Mouse (Mus musculus): ENCODE measurements around the gene Hmgb3. TPM values are rescaled to one million over a fixed set of nuclear protein-coding genes. Genes with fewer than 3 reads are reported as not detected.
A peak's percentile ranks its signal among the peaks of the same experiment; 100 is the strongest.
"Not testable (repeated sequence)": the region's sequence is repeated elsewhere in the genome, so short reads cannot be mapped to it uniquely, and the experiment has no call there.

The Hmgb3 gene
- 588 and 609 TPM in 2 replicates for polyA plus RNA-seq (2015; fragmentation: Nextera tagmentation; extraction: Ambion mirVana)

DNA sequence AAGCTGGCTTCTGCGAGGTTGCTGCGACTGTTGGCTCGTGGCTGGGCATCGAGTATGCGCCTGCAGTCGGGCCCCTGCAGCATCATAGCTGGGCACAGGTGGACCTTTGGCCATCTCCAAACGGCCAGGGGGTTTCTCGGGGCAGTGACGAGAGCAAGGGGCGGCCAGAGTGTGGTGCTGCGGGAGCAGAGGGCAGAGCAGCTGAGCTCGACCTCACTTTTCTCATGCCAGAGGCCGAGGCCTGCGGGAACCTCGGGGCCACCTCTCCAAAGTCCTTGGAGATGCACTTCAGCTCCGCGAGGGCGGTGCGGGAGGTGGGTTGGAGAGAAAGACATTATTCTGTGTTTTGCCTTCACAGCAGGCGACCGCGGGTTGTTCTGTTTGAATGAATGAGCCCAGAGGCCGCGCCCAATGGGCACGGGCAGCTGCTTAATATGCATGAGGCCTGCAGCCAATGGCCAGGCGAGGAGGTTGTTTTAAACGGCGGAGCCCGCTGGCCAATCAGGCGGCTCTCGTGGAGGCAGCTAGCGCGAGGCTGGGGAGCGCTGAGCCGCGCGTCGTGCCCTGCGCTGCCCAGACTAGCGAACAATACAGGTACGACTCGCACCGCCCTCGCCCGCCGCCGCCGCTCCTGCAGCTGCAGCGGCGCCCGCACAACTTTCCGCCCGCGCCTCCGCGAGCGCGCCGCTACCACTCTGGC is at the start of gene Hmgb3:
Gene Hmgb3 (plus strand): TSS at position 504 of the 700 bp plus-strand sequence.
- Histone ChIP-seq H3K9me3 (no peaks in the 10 kb centered on the region), H3K9ac (peak within 1 kb of the TSS; percentile 92), H3K4me3 (peak within 1 kb of the TSS; percentile 67), H3K27ac (peak within 1 kb of the TSS; percentile 97), H3K4me2 (peak within 1 kb of the TSS; percentile 65), H3K4me1 (replicated peaks) (peaks cover 15% of the 10 kb centered on the region), H3K27me3 (no peaks in the 10 kb centered on the region), H3K36me3 (peaks cover 3% of the 10 kb centered on the region; the same call in 1 of the 2 replicates)
- 19% methylated on average over 40 of the region's 59 CpGs for WGBS
- peak; percentile 95 for ATAC-seq (ENCODE audit: low FRiP score)

DNA sequence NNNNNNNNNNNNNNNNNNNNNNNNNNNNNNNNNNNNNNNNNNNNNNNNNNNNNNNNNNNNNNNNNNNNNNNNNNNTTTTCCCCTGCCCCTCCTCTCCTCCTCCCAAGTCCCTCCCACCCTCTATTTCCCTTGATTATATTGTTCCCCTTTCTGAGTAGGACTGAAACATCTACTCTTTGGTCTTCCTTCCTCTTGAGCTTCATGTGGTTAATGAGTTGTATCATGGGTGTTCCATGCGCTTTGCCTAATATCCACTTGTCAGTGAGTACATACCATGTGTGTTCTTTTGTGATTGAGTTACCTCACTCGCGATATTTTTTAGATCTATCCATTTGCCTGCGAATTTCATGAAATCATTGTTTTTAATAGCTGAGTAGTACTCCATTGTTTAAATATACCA is 49.1 kb upstream of the Hmgb3 start:
- H3K27ac ChIP-seq; H3K9me3 ChIP-seq; H3K27me3 ChIP-seq; ATAC-seq (ENCODE audit: low FRiP score); H3K9ac ChIP-seq; H3K4me3 ChIP-seq; H3K4me2 ChIP-seq; H3K36me3 ChIP-seq; H3K4me1 ChIP-seq (replicated peaks): not testable (repeated sequence)
- WGBS: 91% methylated on average over 4 of the region's 4 CpGs

- Histone ChIP-seq H3K4me1 (replicated peaks) (no peaks in the 10 kb centered on the region), H3K36me3 (no peaks in the 10 kb centered on the region), H3K9ac (no peak overlapping the region), H3K27ac (no peak overlapping the region), H3K9me3 (no peaks in the 10 kb centered on the region), H3K27me3 (no peaks in the 10 kb centered on the region), H3K4me2 (no peak overlapping the region), H3K4me3 (no peak overlapping the region)
- WGBS: 81% methylated on average over 4 of the region's 4 CpGs
- no peak for ATAC-seq (ENCODE audit: low FRiP score)
Observed at GRCm38 (mm10) chrX:71519252-71519651, 36.5 kb upstream of the Hmgb3 start.

DNA sequence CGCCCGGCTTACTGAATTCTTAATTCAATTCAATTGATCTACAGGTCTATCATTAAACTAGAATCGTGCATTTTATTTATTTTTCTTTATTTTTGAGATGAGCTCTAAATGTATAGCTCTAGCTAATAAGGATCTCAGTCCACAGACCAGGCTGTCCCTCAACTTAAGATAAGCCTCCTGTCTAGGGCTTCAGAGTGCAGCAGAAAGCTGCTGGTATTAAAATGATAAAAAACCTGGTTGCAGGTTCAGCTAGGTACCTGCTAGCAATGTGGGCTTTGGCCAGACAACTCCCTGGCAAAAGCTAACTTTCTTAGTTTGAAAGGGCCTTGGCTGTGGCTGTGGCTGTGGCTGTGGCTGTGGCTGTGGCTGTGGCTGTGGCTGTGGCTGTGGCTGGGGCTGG is 32.8 kb upstream of the Hmgb3 start:
- Histone ChIP-seq H3K36me3 (no peaks in the 10 kb centered on the region), H3K4me2 (no peak overlapping the region), H3K27ac (no peak overlapping the region), H3K9me3 (no peaks in the 10 kb centered on the region), H3K4me1 (replicated peaks) (0 out of 2 replicates have a peak, but pooled peaks cover 2% of the 10 kb centered on the region), H3K9ac (no peak overlapping the region), H3K27me3 (no peaks in the 10 kb centered on the region), H3K4me3 (no peak overlapping the region)
- 94% methylated on average over 3 of the region's 3 CpGs for WGBS
- ATAC-seq (ENCODE audit: low FRiP score): no peak

- H3K9ac ChIP-seq: no peak overlapping the region
- H3K4me2 ChIP-seq: no peak overlapping the region
- no peak overlapping the region for H3K4me3 ChIP-seq
- no peak overlapping the region for H3K27ac ChIP-seq
- WGBS: 80% methylated on average over 2 of the region's 2 CpGs
- H3K27me3 ChIP-seq: no peaks in the 10 kb centered on the region
- peaks cover 11% of the 10 kb centered on the region; the same call in 1 of the 2 replicates for H3K4me1 ChIP-seq (replicated peaks)
- ATAC-seq (ENCODE audit: low FRiP score): no peak
- no peaks in the 10 kb centered on the region for H3K9me3 ChIP-seq
- no peaks in the 10 kb centered on the region for H3K36me3 ChIP-seq
Observed at GRCm38 (mm10) chrX:71524310-71524709, 31.4 kb upstream of the Hmgb3 start.

DNA sequence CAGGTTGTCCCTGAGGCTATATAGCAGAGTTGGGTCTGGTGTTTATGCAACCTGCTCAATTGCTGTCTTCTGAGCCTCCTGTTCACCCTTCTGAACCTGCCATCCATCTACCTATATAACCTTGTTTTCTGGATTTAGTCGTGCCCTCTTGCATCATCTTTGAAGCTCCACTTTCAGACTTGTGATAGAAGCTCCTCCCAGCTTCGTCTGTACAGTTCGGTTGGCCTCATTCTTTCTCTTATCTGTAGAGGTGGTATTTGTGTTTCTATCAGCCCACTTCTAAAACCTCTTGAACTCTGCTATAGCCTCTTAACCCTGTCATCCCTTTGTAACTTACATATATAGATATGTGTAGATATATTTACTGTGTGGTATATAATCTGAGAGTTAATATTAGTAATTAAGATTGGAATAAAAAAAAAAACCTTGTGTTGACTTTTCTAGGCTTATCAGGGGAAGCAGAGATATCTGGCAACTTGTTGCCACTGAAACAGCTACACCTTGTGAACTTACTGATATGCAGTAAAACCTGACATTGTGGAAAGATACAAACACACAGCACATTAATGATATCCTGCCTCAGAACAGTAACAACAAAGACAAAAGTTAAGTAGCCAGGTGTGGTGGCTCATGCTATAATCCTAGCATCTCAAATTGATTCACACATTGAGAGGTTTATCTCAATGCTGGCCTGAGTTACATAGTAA is 30.0 kb upstream of the Hmgb3 start:
- H3K9ac ChIP-seq: no peak overlapping the region

DNA sequence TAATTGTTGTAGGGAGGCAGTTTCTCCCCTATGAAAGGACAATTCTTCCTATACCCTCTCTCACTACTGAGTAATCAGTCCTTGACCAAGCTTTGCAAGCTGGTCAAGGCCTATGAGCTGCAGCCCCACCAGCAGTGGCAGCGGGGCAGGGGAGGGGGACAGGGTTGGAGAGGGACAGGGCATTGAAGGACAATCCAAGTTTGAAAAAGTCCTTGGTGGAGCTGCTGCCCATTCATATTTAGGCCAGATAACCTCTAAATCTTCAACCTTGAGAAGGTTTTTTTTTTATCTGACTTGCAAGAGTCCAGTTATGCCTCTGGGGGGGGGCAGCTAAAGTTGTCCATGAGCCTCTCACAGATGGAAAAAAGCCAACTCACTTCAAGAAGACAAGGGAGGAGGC is 28.3 kb upstream of the Hmgb3 start:
- 50% methylated on average over 1 of the region's 1 CpGs for WGBS
- no peak overlapping the region for H3K27ac ChIP-seq

More for the DNA sequence above, 30.0 kb upstream of the Hmgb3 start:
- 82% methylated on average over 3 of the region's 3 CpGs for WGBS
- Histone ChIP-seq H3K4me1 (replicated peaks) (peaks cover 11% of the 10 kb centered on the region; the same call in 1 of the 2 replicates), H3K9me3 (no peaks in the 10 kb centered on the region), H3K27ac (no peak overlapping the region), H3K36me3 (no peaks in the 10 kb centered on the region), H3K4me2 (no peak overlapping the region), H3K27me3 (no peaks in the 10 kb centered on the region), H3K4me3 (no peak overlapping the region)
- no peak for ATAC-seq (ENCODE audit: low FRiP score)

DNA sequence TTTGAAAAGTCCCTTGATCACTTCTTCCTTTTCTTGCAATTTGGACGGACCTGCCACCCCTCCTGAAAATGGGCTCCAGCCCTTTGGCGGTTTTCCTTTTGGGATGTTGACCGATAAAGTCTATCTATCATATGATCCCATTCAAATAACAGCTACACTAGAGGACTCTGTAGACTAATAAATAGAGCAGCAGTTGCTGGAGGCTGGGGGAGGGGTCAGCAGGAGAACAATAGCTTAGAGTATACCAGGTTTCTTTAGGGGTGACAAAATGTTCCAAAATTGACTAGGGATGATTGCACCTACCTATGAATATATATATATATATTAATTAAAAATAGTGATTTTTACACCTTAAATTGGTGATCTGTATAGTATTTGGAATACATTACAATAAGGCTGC is 27.6 kb upstream of the Hmgb3 start:
- Histone ChIP-seq H3K27ac (peak overlapping the region; percentile 67), H3K9me3 (no peaks in the 10 kb centered on the region), H3K4me3 (no peak overlapping the region), H3K4me2 (no peak overlapping the region), H3K9ac (no peak overlapping the region), H3K4me1 (replicated peaks) (peaks cover 11% of the 10 kb centered on the region; the same call in 1 of the 2 replicates), H3K36me3 (no peaks in the 10 kb centered on the region), H3K27me3 (no peaks in the 10 kb centered on the region)
- peak; percentile 55; the same call in 1 of the 2 replicates for ATAC-seq (ENCODE audit: low FRiP score)
- 50% methylated on average over 3 of the region's 3 CpGs for WGBS

More for the DNA sequence above, 28.3 kb upstream of the Hmgb3 start:
- Histone ChIP-seq H3K4me2 (no peak overlapping the region), H3K4me1 (replicated peaks) (peaks cover 11% of the 10 kb centered on the region; the same call in 1 of the 2 replicates), H3K36me3 (no peaks in the 10 kb centered on the region), H3K27me3 (no peaks in the 10 kb centered on the region), H3K9me3 (no peaks in the 10 kb centered on the region), H3K4me3 (no peak overlapping the region), H3K9ac (no peak overlapping the region)
- ATAC-seq (ENCODE audit: low FRiP score): no peak

- Histone ChIP-seq H3K27ac (peak overlapping the region; percentile 67), H3K4me1 (replicated peaks) (peaks cover 11% of the 10 kb centered on the region; the same call in 1 of the 2 replicates), H3K36me3 (no peaks in the 10 kb centered on the region), H3K9me3 (no peaks in the 10 kb centered on the region), H3K27me3 (no peaks in the 10 kb centered on the region), H3K9ac (no peak overlapping the region), H3K4me3 (no peak overlapping the region), H3K4me2 (no peak overlapping the region)
- 35% methylated on average over 6 of the region's 6 CpGs for WGBS
- ATAC-seq (ENCODE audit: low FRiP score): peak; percentile 92
Observed at GRCm38 (mm10) chrX:71528646-71529045, 27.1 kb upstream of the Hmgb3 start.

DNA sequence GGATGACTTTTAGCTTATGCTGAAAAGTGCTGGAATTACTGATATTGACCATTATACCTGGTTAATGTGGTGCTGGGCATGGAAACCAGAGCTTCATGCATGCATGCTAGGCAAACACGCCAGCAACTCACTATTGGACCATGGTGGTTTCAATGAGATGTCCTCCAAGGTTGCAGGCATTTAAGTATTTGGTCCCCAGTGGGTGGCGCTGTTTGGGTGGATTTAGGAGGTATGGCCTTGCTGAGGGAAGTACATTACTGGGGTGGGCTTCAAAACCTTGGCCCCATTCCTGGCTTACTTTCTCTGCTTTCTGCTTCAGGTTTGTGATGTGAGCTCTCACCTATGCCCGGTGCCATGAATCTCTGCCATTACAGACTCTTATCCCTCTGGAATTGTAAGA is 23.1 kb upstream of the Hmgb3 start:
- Histone ChIP-seq H3K36me3 (no peaks in the 10 kb centered on the region), H3K27ac (no peak overlapping the region), H3K4me2 (no peak overlapping the region), H3K27me3 (no peaks in the 10 kb centered on the region), H3K4me3 (no peak overlapping the region), H3K9me3 (no peaks in the 10 kb centered on the region), H3K4me1 (replicated peaks) (peaks cover 11% of the 10 kb centered on the region; the same call in 1 of the 2 replicates), H3K9ac (no peak overlapping the region)
- 68% methylated on average over 3 of the region's 3 CpGs for WGBS
- ATAC-seq (ENCODE audit: low FRiP score): no peak

DNA sequence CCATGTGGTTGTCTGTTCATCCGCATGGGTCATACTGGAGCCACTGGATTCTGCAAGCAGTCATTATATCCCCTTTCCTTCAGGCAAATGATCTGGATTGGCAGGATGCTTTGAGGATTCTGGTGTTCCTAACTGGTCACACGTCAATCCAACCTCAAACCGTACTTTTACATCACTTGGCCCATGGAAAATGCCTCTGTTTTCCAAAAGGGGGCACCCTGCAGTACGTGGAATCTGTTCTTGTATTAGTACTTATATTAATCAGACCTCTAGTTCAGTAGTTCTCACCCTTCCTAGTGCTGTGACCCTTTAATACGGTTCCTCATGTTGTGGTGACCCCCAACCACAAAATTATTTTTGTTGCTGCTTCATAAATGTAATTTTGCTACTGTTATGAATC is 21.6 kb upstream of the Hmgb3 start:
- Histone ChIP-seq H3K27ac (no peak overlapping the region), H3K4me2 (no peak overlapping the region), H3K4me1 (replicated peaks) (0 out of 2 replicates have a peak, but pooled peaks cover under 1% of the 10 kb centered on the region), H3K9ac (no peak overlapping the region), H3K27me3 (no peaks in the 10 kb centered on the region), H3K4me3 (no peak overlapping the region), H3K36me3 (no peaks in the 10 kb centered on the region), H3K9me3 (no peaks in the 10 kb centered on the region)
- 74% methylated on average over 5 of the region's 5 CpGs for WGBS
- ATAC-seq (ENCODE audit: low FRiP score): no peak

DNA sequence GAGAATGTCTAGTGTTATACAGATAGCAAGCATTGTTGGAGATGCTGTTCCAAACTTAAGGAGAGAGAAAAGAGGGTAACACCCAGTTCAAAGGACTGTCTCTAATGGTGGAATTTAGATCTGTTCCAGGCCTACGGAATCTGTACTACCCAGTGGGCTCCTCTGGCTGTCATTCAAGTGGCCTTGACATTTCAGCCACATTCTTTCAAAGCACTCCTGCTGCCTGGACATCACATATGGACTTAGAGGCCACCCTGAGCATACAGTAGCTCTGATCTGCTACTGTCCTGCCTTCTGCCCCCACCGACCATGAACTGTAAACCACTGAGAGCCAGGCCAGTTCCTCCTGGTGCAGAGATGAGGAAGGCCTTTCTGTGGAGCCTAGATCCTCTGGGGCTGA is 17.9 kb upstream of the Hmgb3 start:
- Histone ChIP-seq H3K27ac (no peak overlapping the region), H3K9ac (no peak overlapping the region), H3K4me1 (replicated peaks) (no peaks in the 10 kb centered on the region), H3K4me3 (no peak overlapping the region), H3K4me2 (no peak overlapping the region), H3K36me3 (no peaks in the 10 kb centered on the region), H3K9me3 (no peaks in the 10 kb centered on the region), H3K27me3 (no peaks in the 10 kb centered on the region)
- WGBS: 76% methylated on average over 2 of the region's 2 CpGs
- ATAC-seq (ENCODE audit: low FRiP score): no peak

Data from hindbrain, embryonic 13.5 days (tissue).